Mouse (Mus musculus): Measurements from ENCODE around the gene Zbtb3. TPM values are rescaled to one million over a fixed set of nuclear protein-coding genes. Genes with fewer than 3 reads are reported as not detected.

The Zbtb3 gene
- polyA plus RNA-seq (2015; fragmentation: Nextera tagmentation; extraction: Ambion mirVana), result 1.5 TPM in 2 replicates

DNA sequence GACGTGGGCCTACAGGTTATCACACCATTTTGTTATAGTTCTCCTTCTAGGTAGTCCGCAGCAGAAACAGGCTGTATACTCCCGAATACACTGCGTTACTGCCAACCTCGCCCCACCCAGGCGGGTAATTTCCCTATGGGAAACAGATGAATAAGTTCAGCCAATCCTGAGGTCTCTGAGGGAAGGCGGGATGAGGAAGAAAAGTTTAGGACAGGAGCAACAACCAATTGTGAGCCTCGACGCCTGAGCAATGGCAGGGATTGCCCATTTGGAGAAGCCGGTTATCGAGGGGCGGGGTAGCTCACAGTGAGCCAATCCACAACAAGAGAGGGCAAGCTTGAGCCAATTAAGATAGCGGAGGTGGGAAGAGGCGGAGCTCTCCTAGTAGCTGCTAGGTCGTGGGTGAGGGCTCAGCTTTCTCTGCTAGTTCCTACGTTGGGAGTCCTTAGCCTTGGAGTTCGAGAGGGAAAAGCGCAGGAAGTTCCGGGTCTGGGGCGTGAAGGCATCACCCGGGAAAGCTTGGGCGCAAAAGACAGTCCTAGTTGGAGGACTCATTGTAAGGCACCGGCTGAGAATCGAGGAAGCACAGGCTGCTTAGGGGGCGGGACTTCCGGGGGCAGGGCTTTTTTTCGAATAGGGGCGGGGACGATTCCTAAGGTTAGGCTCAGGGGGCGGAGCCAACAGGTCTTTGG is at the start of gene Zbtb3:
Gene Zbtb3, plus strand, starts transcription at position 426 of the 692 bp plus-strand sequence.
- H3K36me3 ChIP-seq, result peaks cover 17% of the 10 kb centered on the region
- DNase-seq (peak; percentile 97), ATAC-seq (ENCODE audit: low read depth) (peak; percentile 95)
- H3K27ac ChIP-seq, result peak within 1 kb of the TSS; percentile 80
- H3K4me2 ChIP-seq, result peak within 1 kb of the TSS; percentile 78
- WGBS (ENCODE audit: insufficient replicate concordance), result under 1% methylated on average over 30 of the region's 30 CpGs
- H3K27me3 ChIP-seq, result no peaks in the 10 kb centered on the region
- H3K9ac ChIP-seq, result peak within 1 kb of the TSS; percentile 69
- H3K4me3 ChIP-seq (replicated peaks), result peak within 1 kb of the TSS; percentile 68
- H3K4me1 ChIP-seq (replicated peaks), result peaks cover 48% of the 10 kb centered on the region
- no peaks in the 10 kb centered on the region for H3K9me3 ChIP-seq (replicated peaks)

DNA sequence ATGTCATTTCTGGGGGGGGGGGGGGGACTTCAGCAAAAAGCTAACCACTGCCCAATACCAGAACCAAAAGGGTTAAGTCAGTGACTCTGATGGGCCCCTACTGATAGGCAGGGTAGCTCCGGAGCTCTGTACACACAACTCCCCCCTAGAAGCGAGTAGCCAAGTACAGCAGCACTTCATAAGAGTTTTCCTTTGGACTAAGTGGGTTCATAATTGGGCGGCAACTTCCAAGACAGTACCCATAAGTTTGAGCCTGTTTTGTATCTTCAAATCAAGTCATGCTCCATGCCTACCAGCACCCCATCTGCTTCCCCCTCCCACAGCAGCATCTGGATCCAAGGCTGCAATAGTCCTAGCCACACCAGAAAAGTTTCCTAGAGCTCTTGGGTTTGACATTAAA is 46.7 kb upstream of the Zbtb3 start:
- 27% methylated on average over 3 of the region's 3 CpGs for WGBS (ENCODE audit: insufficient replicate concordance)
- no peaks in the 10 kb centered on the region for H3K27me3 ChIP-seq
- ATAC-seq (ENCODE audit: low read depth), result no peak
- H3K27ac ChIP-seq, result peak overlapping the region; percentile 90
- DNase-seq, result no peak
- H3K4me3 ChIP-seq (replicated peaks), result peak overlapping the region; percentile 96
- peaks cover 57% of the 10 kb centered on the region for H3K36me3 ChIP-seq
- H3K9me3 ChIP-seq (replicated peaks), result no peaks in the 10 kb centered on the region
- peak overlapping the region; percentile 76 for H3K4me2 ChIP-seq
- H3K9ac ChIP-seq, result peak overlapping the region; percentile 98
- peaks cover 37% of the 10 kb centered on the region for H3K4me1 ChIP-seq (replicated peaks)

DNA sequence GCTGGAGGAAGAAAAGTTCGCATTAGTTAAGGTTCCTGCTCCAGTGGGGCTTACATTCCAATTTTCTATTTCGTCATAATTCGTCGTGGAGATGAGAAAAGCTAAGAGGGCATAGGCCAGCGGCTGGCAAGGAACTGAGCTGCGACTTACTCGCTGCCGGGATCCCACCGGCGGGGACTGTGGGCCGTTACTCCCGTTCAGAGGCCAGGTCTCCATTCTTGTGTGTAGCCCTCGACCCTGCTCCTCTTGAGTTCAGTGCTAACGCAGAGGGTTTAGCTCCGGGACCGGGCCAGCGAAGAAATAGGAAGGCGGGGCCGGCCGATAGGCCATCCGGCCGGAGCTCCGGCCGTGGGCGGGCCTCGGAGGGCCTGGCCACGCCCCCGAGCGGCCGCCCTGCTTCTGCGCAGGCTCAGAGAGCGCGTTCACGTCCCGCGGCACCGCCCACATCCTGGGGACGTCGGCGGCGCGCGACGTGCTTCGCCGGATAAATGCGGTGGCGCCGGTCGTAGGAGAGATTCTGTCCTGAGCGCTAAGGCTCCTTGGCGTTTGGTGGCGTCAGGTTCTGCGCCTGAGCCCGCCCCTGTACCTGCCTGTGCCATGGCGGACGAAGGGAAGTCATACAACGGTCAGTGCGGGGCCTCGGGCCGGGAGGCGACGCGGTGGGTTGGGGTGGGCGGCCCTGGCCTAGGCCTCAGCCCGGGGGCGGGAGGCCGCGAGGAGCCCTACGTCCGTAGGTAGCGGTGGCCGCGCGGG is 45.5 kb upstream of the Zbtb3 start, which contains the start of gene Nxf1:
Gene Nxf1, plus strand, starts transcription at position 439 of the 753 bp plus-strand sequence.
- under 1% methylated on average over 74 of the region's 75 CpGs for WGBS (ENCODE audit: insufficient replicate concordance)
- peak; percentile 92 for ATAC-seq (ENCODE audit: low read depth)
- H3K27ac ChIP-seq, result peak within 1 kb of the TSS; percentile 93
- H3K36me3 ChIP-seq, result peaks cover 54% of the 10 kb centered on the region
- H3K27me3 ChIP-seq, result no peaks in the 10 kb centered on the region
- H3K9me3 ChIP-seq (replicated peaks), result no peaks in the 10 kb centered on the region
- H3K4me1 ChIP-seq (replicated peaks), result peaks cover 40% of the 10 kb centered on the region
- H3K4me3 ChIP-seq (replicated peaks), result peak within 1 kb of the TSS; percentile 96
- peak within 1 kb of the TSS; percentile 98 for H3K9ac ChIP-seq
- peak; percentile 86 for DNase-seq
- H3K4me2 ChIP-seq, result peak within 1 kb of the TSS; percentile 76

DNA sequence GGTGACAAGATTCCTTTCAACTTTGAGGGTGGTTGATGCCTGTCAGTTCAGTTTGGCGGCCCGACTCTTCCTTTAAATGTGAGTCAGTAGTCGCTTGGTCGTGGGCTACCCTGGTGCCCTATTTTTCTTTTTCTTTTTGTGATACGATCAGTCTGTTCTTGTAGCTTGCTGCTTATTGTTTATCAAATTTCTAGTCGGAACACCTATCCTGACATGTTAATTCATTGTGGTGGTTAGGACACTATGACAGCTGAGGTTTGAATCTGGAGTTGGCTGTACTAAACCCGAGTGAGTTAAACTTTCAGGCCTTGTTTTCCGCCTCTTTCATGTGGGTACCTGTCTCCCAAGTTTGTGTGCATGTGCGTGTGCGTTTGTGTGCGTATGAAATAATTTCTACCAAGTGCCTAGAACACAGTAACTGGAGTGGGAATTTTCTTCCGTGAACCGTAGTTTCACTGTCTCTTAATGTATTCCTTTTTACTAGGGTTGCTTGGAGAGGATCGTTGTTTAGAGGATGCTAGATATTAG is 44.8 kb upstream of the Zbtb3 start:
- H3K4me3 ChIP-seq (replicated peaks), result peak overlapping the region; percentile 96
- H3K36me3 ChIP-seq, result peaks cover 54% of the 10 kb centered on the region
- ATAC-seq (ENCODE audit: low read depth), result no peak
- H3K9me3 ChIP-seq (replicated peaks), result no peaks in the 10 kb centered on the region
- H3K27ac ChIP-seq, result peak overlapping the region; percentile 93
- peak overlapping the region; percentile 98 for H3K9ac ChIP-seq
- H3K4me1 ChIP-seq (replicated peaks), result peaks cover 40% of the 10 kb centered on the region
- no peak for DNase-seq
- H3K27me3 ChIP-seq, result no peaks in the 10 kb centered on the region
- H3K4me2 ChIP-seq, result peak overlapping the region; percentile 76
- WGBS (ENCODE audit: insufficient replicate concordance), result 4% methylated on average over 14 of the region's 14 CpGs

DNA sequence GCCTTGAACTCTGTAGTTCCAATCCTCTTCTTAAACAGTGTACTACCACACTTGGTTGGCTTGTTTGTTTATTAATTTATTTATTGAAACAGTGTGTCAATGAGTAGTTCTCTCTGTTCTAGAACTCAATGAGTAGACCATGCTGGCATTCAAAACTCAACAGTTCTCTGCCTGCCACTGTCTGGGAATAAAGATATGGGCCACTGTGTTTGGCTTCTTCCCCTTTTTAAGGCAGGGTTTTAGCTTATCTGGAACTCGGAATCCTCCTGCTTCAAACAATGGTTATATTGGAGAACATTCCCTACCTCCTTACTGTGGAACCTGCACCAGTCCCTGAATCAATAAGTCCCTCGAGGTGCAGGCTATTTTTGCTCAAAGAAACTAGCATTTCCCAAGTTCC is 43.5 kb upstream of the Zbtb3 start:
- DNase-seq, result no peak
- Histone ChIP-seq H3K27me3 (no peaks in the 10 kb centered on the region), H3K9me3 (replicated peaks) (no peaks in the 10 kb centered on the region), H3K4me3 (replicated peaks) (peak overlapping the region; percentile 96), H3K9ac (peak overlapping the region; percentile 98), H3K36me3 (peaks cover 54% of the 10 kb centered on the region), H3K4me2 (peak overlapping the region; percentile 76), H3K4me1 (replicated peaks) (peaks cover 40% of the 10 kb centered on the region), H3K27ac (peak overlapping the region; percentile 51; the same call in 1 of the 2 replicates)
- ATAC-seq (ENCODE audit: low read depth), result no peak
- WGBS (ENCODE audit: insufficient replicate concordance), result 31% methylated on average over 2 of the region's 2 CpGs

DNA sequence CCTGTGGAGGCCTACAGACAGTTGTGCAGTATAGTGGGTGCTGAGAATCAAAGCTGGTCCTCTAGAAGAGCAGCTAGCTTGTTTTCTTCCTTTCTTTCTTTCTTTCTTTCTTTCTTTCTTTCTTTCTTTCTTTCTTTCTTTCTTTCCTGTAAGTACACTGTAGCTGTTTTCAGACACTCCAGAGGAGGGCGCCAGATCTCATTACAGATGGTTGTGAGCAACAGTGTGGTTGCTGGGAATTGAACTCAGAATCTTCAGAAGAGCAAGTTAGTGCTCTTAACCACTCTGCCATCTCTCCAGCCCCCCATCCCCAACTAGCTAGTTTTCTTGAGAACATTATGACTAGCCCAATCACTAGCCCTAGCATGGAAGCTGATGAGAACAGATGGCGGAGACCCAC is 41.6 kb upstream of the Zbtb3 start:
- H3K27ac ChIP-seq, result no peak overlapping the region
- H3K4me2 ChIP-seq, result no peak overlapping the region
- H3K9me3 ChIP-seq (replicated peaks), result 0 out of 2 replicates have a peak, but pooled peaks cover 3% of the 10 kb centered on the region
- 71% methylated on average over 2 of the region's 2 CpGs for WGBS (ENCODE audit: insufficient replicate concordance)
- DNase-seq (no peak), ATAC-seq (ENCODE audit: low read depth) (no peak)
- no peak overlapping the region for H3K9ac ChIP-seq
- peaks cover 30% of the 10 kb centered on the region for H3K4me1 ChIP-seq (replicated peaks)
- peaks cover 56% of the 10 kb centered on the region for H3K36me3 ChIP-seq
- H3K27me3 ChIP-seq, result no peaks in the 10 kb centered on the region
- no peak overlapping the region for H3K4me3 ChIP-seq (replicated peaks)

DNA sequence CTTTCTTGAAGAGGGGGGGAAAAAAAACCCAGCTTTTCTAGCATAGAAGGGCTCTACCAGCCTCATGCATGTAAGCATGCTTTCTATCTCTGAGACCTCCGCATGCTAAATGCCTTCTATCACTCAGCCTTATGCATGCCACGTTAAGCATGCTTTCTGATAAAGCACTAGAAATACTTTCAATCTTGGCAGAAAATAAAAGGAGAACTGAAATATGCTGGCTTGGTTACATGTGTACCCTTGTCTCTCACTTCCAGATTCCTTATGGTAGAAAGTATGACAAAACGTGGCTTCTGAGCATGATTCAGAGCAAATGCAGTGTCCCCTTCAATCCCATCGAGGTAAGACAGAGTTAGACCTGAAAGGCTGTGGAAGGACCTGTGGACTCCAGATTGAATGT is 39.1 kb upstream of the Zbtb3 start:
- no peak overlapping the region; the same call in 1 of the 2 replicates for H3K27ac ChIP-seq
- ATAC-seq (ENCODE audit: low read depth) (no peak), DNase-seq (no peak)
- no peak overlapping the region for H3K4me3 ChIP-seq (replicated peaks)
- H3K4me1 ChIP-seq (replicated peaks), result peaks cover 18% of the 10 kb centered on the region
- no peak overlapping the region for H3K9ac ChIP-seq
- H3K9me3 ChIP-seq (replicated peaks), result 0 out of 2 replicates have a peak, but pooled peaks cover 4% of the 10 kb centered on the region
- no peak overlapping the region for H3K4me2 ChIP-seq
- H3K27me3 ChIP-seq, result no peaks in the 10 kb centered on the region
- peaks cover 80% of the 10 kb centered on the region for H3K36me3 ChIP-seq
- 74% methylated on average over 4 of the region's 4 CpGs for WGBS (ENCODE audit: insufficient replicate concordance)

DNA sequence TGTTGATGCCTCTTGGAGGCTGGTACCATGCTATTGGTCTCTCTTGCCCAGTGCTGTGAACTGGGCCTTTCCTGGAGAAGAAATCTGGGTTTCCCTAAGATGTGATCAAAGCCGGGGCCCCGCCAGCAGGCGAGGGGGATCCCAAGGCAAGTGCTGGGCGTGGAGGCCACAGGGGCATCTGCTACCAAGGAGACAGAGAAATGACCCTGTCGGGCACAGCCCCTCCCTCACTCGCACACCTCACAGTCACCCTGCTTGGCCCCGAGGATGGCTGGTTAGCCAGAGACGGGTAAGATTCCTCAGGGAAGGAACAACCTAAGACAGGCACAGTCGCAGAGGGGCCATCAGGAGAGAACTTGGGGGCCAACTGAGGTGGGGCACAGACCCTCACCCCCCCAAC is 36.8 kb upstream of the Zbtb3 start:
- Histone ChIP-seq H3K27ac (no peak overlapping the region), H3K27me3 (no peaks in the 10 kb centered on the region), H3K4me1 (replicated peaks) (peaks cover 9% of the 10 kb centered on the region), H3K9me3 (replicated peaks) (0 out of 2 replicates have a peak, but pooled peaks cover 4% of the 10 kb centered on the region), H3K9ac (no peak overlapping the region), H3K4me3 (replicated peaks) (no peak overlapping the region), H3K36me3 (peaks cover 95% of the 10 kb centered on the region), H3K4me2 (no peak overlapping the region)
- WGBS (ENCODE audit: insufficient replicate concordance), result 89% methylated on average over 9 of the region's 9 CpGs
- ATAC-seq (ENCODE audit: low read depth) (no peak), DNase-seq (no peak)

DNA sequence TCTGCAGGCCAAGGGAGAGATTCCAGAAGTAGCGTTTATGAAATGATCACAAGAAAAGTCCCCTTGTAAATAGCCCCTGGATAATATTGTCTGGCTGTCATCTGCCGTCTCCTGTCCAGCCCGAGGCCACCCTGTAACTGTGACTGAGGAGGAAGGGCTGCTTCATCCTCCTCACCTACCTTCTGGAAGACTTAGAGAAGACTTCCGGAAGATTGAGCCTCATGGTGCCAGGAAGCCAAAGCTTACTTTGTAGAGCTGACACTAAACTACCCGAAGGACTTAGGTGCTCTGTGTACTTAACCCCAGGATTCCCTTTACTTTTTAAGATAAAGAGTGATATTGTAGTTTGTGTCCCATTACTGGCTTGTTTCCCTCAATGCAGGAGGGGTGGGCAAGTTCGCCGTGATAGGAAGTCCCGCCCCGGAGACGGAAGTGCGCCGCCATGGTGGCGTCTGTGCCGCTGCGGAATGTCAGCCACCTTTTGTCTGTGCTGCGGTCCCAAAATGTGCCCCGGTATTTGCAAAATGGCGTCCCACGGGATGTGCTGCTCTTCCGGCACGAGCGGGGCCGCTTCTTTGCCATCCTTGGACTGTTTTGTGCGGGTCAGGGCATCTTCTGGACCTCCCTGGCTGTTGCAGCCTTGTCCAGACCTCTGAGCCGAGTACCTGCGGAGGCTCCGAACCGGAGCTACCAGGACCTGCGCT is 31.6 kb upstream of the Zbtb3 start, which contains the start of gene Tmem223:
Gene Tmem223, plus strand, starts transcription at position 430 of the 704 bp plus-strand sequence.
- peak within 1 kb of the TSS; percentile 93 for H3K9ac ChIP-seq
- peak; percentile 61 for DNase-seq
- peak within 1 kb of the TSS; percentile 99 for H3K4me2 ChIP-seq
- peaks cover 75% of the 10 kb centered on the region for H3K36me3 ChIP-seq
- no peak for ATAC-seq (ENCODE audit: low read depth)
- H3K27me3 ChIP-seq, result no peaks in the 10 kb centered on the region
- peak within 1 kb of the TSS; percentile 85 for H3K4me3 ChIP-seq (replicated peaks)
- 0 out of 2 replicates have a peak, but pooled peaks cover 1% of the 10 kb centered on the region for H3K9me3 ChIP-seq (replicated peaks)
- H3K27ac ChIP-seq, result peak within 1 kb of the TSS; percentile 99
- peaks cover 46% of the 10 kb centered on the region for H3K4me1 ChIP-seq (replicated peaks)
- WGBS (ENCODE audit: insufficient replicate concordance), result 14% methylated on average over 29 of the region's 29 CpGs

DNA sequence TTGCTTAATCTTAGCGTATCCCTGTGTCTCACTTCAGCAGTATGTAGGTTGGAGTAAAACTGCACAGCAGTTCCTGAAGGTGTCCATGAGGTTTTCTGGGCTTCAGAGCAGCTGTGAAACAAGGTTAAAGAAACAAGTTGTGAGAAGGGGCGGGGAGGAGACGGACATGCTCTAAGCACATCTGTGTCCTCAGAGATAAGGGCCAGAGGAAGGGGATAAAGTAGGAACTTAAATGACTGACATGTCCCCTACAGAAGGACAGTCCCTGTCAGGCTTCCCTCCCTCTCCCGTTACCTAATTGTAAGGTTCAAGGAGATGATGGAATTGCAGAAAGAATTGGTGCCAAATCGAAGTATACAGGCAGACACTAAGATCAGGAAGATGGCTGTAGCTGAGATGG is 29.4 kb upstream of the Zbtb3 start:
- DNase-seq, result peak; percentile 53
- WGBS (ENCODE audit: insufficient replicate concordance), result 19% methylated on average over 5 of the region's 5 CpGs
- Histone ChIP-seq H3K4me3 (replicated peaks) (peak overlapping the region; percentile 87), H3K9ac (peak overlapping the region; percentile 98), H3K27me3 (no peaks in the 10 kb centered on the region), H3K9me3 (replicated peaks) (no peaks in the 10 kb centered on the region), H3K27ac (peak overlapping the region; percentile 99), H3K4me2 (peak overlapping the region; percentile 99), H3K4me1 (replicated peaks) (peaks cover 57% of the 10 kb centered on the region), H3K36me3 (peaks cover 57% of the 10 kb centered on the region)
- peak; percentile 65 for ATAC-seq (ENCODE audit: low read depth)

All from liver, embryonic 13.5 days (tissue).